Mouse (Mus musculus) embryonic facial prominence, embryonic 10.5 days (tissue): ENCODE measurements around the gene Fnbp1. TPM values are rescaled to one million over a fixed set of nuclear protein-coding genes. Genes with fewer than 3 reads are reported as not detected.

ENCODE experiments used
- DNase-seq: peaks from one replicate; pipeline ENCODE4 v3.0.0-alpha.2; 2017; ENCODE audit warnings: low spot score
- H3K27ac ChIP-seq: fragments of 300-500 bp; sonication (generic); replicated peaks from 2 replicates; pipeline ENCODE4 v1.5.1; 2016; ENCODE audit warnings: mild to moderate bottlenecking
- H3K27me3 ChIP-seq: fragments of 300-500 bp; sonication (generic); replicated peaks from 2 replicates; pipeline ENCODE4 v1.6.1; 2016; ENCODE audit warnings: low read depth, mild to moderate bottlenecking; ENCODE audit not compliant: poor library complexity, severe bottlenecking
- H3K36me3 ChIP-seq: fragments of 300-500 bp; sonication (generic); replicated peaks from 2 replicates; pipeline ENCODE4 v1.6.1; 2016; ENCODE audit warnings: mild to moderate bottlenecking, moderate library complexity
- H3K4me1 ChIP-seq: fragments of 300-500 bp; sonication (generic); 2 replicates; pipeline ENCODE4 v1.6.1; 2016
- H3K4me3 ChIP-seq: fragments of 300-500 bp; sonication (generic); 2 replicates; pipeline ENCODE4 v1.5.1; 2016; ENCODE audit warnings: mild to moderate bottlenecking, moderate library complexity
- H3K9me3 ChIP-seq: fragments of 300-500 bp; sonication (generic); 2 replicates; pipeline ENCODE4 v1.6.1; 2016; ENCODE audit warnings: mild to moderate bottlenecking
- WGBS: fragments of 180-500 bp; shearing (Covaris S2); methylation state at CpG from one replicate; pipeline ENCODE4 v1.1.7; 2016; 5-methylcytosine and 5-hydroxymethylcytosine counted together
- polyA plus RNA-seq: library from polyadenylated mRNA; unstranded; fragments of >200 nt; fragmentation: Nextera tagmentation; extraction: Ambion mirVana; gene quantifications from 2 replicates; pipeline ENCODE4 v1.2.1, GENCODE M21; 2016

Fnbp1 gene
- polyA plus RNA-seq, 1 experiment from 2014 or later: 17.0 TPM

DNA sequence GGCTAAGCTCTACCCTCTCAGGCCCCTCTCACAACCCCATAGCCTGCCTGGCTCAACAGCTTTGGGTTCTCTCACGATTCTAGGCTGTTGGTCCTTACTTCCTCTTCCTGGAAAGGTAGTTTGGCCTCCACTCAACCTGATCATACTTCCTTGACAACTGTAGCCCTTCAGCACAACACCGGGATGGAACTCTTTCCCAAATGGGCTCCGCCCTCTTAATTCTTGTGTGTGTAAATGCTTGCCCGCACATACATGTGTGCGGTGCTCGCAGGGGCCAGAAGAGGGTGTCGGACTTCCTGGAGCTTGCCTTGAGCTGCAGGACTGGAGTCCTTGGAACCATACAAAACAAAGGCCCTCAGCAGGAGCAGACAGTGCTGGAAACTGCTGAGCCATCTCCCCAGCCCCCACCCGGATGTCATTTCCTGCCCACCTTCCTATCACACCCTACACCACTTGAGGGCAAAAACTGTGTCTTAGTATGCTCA, 11.0 kb downstream of the Fnbp1 start:
- Histone ChIP-seq H3K27me3 (no peaks in the 10 kb centered on the region), H3K4me3 (no peak overlapping the region), H3K36me3 (no peaks in the 10 kb centered on the region), H3K4me1 (peaks cover 47% of the 10 kb centered on the region), H3K27ac (peak overlapping the region; percentile 48), H3K9me3 (no peaks in the 10 kb centered on the region)
- 70% methylated on average over 8 of the region's 8 CpGs for WGBS
- DNase-seq: peak; percentile 21

DNA sequence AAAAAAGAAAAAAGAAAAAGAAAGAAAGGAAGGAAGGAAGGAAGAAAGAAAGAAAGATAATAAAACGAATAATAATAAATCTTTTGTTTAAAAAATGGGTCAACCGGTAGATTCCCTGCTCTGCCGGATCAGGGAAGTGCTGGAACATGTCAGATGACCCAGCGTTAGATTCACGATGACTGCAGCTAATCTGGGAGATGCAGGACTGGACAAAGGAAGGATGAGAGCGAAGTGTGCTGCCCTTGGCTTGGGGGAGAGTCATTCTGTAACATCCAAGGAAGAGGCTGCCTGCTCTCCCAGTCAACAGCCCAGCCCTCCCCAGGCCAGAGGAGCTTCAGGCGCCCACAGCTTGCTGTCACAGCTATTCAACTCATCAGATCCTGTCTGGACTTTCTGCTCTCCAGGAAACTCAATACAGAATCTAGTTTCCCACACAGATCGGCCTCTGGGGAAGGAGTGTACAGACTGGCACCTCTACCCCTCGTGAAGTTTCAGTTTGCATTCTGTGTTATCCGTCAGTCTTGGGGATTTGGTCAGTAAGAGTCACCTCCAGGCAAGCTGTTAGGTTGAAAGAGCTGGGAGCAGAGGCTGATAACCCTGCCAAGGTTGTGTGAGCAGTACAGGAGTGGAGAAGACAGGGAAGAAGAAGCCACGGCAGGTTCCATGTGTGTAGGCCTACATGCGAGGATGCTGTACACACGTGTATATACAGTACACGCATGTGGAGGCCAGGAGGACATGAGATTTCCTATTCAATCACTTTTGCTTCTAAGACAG, 11.9 kb downstream of the Fnbp1 start:
- H3K4me3 ChIP-seq: no peak overlapping the region

DNA sequence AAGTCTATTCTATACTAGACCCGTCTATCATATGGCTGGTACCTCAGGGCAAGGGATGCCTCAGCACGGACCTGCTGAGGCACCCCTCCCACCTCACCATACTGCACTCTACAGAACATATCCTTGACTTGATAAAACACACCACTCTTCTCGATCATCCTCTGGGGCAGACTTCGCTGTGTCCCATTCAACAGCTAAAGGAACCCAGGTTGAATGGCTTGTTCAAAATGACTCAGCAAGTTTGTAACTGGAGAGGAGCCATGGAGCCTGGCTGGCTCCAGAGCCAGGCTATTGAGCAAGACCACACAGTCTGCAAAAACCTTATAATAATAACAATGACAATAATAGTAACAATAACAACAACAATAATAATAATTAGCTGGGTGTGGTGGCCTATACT, 13.9 kb downstream of the Fnbp1 start:
- no peaks in the 10 kb centered on the region for H3K9me3 ChIP-seq
- H3K27ac ChIP-seq: no peak overlapping the region
- H3K27me3 ChIP-seq: no peaks in the 10 kb centered on the region
- H3K4me3 ChIP-seq: no peak overlapping the region
- DNase-seq: no peak
- 75% methylated on average over 4 of the region's 4 CpGs for WGBS
- peaks cover 44% of the 10 kb centered on the region for H3K4me1 ChIP-seq
- H3K36me3 ChIP-seq: 0 out of 2 replicates have a peak, but pooled peaks cover 3% of the 10 kb centered on the region

More for the DNA sequence above, 11.9 kb downstream of the Fnbp1 start:
- 87% methylated on average over 14 of the region's 14 CpGs for WGBS
- H3K27ac ChIP-seq: peak overlapping the region; percentile 48
- no peaks in the 10 kb centered on the region for H3K9me3 ChIP-seq
- H3K36me3 ChIP-seq: no peaks in the 10 kb centered on the region
- no peaks in the 10 kb centered on the region for H3K27me3 ChIP-seq
- DNase-seq: no peak
- peaks cover 38% of the 10 kb centered on the region for H3K4me1 ChIP-seq

DNA sequence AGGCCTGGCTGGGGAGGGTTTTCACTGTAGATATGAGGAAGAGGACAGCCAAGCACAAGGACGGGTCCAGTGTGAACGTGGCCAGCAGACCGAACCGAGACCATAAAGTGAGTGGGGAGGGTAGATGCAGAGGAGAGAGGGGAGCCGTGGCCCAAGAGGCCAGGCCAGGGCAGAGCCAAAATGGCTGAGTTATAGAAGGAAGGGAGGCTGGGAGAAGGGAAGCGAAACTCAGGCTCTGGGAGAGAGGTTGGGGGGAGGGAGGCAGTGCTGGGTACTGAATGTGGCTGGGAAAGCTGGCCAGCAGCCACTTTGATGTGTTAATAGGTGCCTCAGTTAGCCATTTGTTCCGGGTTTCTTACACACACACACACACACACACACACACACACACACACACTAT, 14.6 kb downstream of the Fnbp1 start:
- DNase-seq: no peak
- Histone ChIP-seq H3K27me3 (no peaks in the 10 kb centered on the region), H3K4me1 (peaks cover 37% of the 10 kb centered on the region), H3K27ac (no peak overlapping the region), H3K9me3 (no peaks in the 10 kb centered on the region), H3K36me3 (0 out of 2 replicates have a peak, but pooled peaks cover 3% of the 10 kb centered on the region), H3K4me3 (no peak overlapping the region)
- WGBS: 76% methylated on average over 7 of the region's 7 CpGs

DNA sequence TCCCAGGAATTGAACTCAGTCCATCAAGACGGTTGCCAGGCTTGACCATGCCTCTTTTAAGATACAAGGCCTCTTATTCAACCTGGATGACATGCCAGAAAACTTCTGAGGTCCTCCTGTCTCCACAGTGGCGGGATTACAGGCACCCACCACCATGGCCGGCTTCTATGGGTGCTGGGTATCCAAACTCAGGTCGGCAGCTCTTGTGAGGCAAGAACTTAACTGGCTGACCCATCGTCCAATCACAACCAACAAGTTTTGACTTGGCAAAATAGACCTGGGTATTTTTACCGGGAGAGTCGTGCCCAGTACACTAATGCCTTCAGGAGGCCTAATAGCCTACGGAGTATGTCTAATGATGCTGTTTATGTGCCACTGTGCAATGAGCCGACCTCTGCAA, 15.8 kb downstream of the Fnbp1 start:
- H3K4me3 ChIP-seq: no peak overlapping the region
- WGBS: 93% methylated on average over 9 of the region's 9 CpGs
- H3K9me3 ChIP-seq: no peaks in the 10 kb centered on the region
- no peak for DNase-seq
- H3K27ac ChIP-seq: no peak overlapping the region
- peaks cover 37% of the 10 kb centered on the region for H3K4me1 ChIP-seq
- 0 out of 2 replicates have a peak, but pooled peaks cover 3% of the 10 kb centered on the region for H3K36me3 ChIP-seq
- no peaks in the 10 kb centered on the region for H3K27me3 ChIP-seq

DNA sequence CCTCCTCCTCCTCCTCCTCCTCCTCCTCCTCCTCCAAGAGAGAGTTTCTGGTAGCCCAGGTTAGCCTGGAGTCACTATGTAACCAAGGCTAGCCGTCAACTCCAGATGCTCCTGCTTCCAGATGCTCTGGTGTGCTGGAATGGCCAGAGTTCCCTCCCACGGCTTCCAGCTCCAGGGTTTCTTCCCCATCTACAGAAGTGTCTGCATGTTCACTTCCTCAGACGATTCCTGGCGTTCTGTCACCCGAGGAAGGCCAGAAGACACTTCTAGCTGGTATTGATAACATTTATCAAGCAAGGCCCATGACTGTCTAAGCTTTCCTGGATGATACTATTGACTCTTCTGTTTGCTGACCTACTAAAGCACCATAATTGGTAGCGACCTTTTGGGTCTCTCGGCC, 16.7 kb downstream of the Fnbp1 start:
- no peaks in the 10 kb centered on the region for H3K27me3 ChIP-seq
- H3K9me3 ChIP-seq: no peaks in the 10 kb centered on the region
- no peak overlapping the region for H3K4me3 ChIP-seq
- no peak for DNase-seq
- no peak overlapping the region for H3K27ac ChIP-seq
- peaks cover 31% of the 10 kb centered on the region for H3K4me1 ChIP-seq
- H3K36me3 ChIP-seq: 0 out of 2 replicates have a peak, but pooled peaks cover 3% of the 10 kb centered on the region
- whole genome bisulfite sequencing: 85% methylated on average over 7 of the region's 7 CpGs

DNA sequence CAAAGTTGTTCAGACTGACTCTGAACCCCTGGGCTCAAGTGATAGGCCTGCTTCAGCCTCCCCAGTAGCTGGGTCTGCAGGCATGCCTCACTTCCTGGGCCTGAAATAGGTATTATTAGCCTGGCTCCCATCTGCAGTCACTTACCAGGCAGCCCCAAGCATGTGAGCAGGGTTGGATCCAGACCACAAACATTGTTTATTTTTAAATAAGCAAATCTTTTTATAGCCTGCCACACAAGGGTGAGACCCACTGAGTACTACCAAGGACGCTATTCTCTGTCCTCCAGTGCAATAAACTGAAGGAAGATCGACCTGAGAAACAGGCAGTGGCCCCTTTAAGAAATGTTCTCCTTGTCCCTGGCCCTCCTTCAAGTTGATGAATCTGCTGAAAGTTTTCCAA, 17.1 kb downstream of the Fnbp1 start:
- Histone ChIP-seq H3K4me1 (peaks cover 29% of the 10 kb centered on the region), H3K36me3 (0 out of 2 replicates have a peak, but pooled peaks cover 3% of the 10 kb centered on the region), H3K27ac (no peak overlapping the region), H3K27me3 (no peaks in the 10 kb centered on the region), H3K9me3 (no peaks in the 10 kb centered on the region), H3K4me3 (no peak overlapping the region)
- no peak for DNase-seq
- WGBS: 83% methylated on average over 2 of the region's 2 CpGs

DNA sequence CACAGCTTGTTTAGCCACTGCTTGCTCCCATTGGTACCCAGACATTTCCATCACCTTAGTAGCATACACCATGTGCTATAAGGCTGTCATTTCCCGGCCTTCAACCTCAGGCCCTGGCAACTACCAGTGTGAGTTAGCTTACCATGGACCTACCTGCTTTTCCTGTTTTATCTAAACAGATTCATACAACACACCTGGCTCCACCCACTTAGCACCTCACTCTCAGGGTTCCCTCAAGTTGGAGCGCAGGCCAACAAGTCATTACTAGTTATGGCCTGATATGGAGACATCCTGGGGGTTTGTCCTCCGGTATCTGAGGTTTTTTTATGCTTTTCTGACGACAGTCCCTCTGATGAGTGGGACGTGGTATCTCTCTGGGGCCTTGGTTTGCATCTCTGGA, 18.3 kb downstream of the Fnbp1 start:
- Histone ChIP-seq H3K27me3 (no peaks in the 10 kb centered on the region), H3K4me3 (no peak overlapping the region), H3K9me3 (no peaks in the 10 kb centered on the region), H3K36me3 (0 out of 2 replicates have a peak, but pooled peaks cover 3% of the 10 kb centered on the region), H3K27ac (no peak overlapping the region), H3K4me1 (peaks cover 30% of the 10 kb centered on the region)
- DNase-seq: no peak
- WGBS: 87% methylated on average over 5 of the region's 5 CpGs

DNA sequence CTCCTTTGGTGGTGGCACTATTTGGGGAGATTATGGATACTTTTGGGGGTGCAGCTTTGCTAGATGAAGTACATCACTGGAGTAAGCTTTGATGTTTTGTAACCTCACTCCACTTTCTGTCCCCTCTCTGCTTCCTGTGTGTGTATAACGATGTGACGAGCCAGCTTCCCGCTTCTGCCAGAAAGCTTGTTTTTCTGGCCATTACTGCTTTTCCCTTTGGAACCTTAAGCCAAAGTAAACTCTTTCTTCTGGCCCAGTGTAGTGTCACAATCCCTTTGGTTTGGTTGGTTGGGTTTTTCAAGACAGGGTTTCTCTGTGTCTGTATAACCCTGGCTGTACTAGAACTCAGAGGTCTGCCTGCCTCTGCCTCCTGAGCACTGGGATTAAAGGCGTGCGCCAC, 19.0 kb downstream of the Fnbp1 start:
- no peak overlapping the region for H3K4me3 ChIP-seq
- no peaks in the 10 kb centered on the region for H3K27me3 ChIP-seq
- no peaks in the 10 kb centered on the region for H3K9me3 ChIP-seq
- H3K27ac ChIP-seq: no peak overlapping the region
- H3K36me3 ChIP-seq: 0 out of 2 replicates have a peak, but pooled peaks cover 3% of the 10 kb centered on the region
- WGBS: 95% methylated on average over 5 of the region's 5 CpGs
- peaks cover 28% of the 10 kb centered on the region for H3K4me1 ChIP-seq
- no peak for DNase-seq

DNA sequence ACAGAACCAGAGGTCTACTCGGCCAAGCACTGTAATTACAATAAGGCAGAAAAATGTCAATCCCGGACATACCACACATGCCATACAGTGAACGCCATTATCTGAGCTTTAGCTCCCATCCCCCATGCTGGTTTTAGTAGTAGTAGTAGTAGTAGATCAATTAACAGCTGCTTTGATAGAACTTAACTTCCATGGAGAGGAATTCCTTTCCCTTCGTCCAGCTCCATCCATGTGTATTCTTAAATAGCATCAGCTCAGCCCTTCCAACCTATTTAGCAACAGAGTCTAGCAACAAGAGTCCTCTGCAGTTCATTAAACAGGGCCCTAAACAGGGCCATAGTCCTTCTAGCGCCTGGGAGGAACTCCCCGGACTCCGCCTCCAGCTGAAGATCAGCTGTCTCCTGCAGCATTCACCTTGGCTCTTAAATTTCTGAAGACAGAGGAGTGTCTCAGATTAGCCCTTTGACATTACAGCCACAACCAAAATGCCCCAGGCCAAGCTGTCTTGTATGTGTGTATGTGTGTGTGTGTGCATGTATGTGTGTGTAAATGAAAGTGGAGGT, 20.6 kb downstream of the Fnbp1 start:
- no peak for DNase-seq
- Histone ChIP-seq H3K36me3 (0 out of 2 replicates have a peak, but pooled peaks cover 12% of the 10 kb centered on the region), H3K4me3 (no peak overlapping the region), H3K9me3 (no peaks in the 10 kb centered on the region), H3K27me3 (no peaks in the 10 kb centered on the region), H3K4me1 (peaks cover 24% of the 10 kb centered on the region), H3K27ac (no peak overlapping the region)
- 76% methylated on average over 7 of the region's 7 CpGs for WGBS

DNA sequence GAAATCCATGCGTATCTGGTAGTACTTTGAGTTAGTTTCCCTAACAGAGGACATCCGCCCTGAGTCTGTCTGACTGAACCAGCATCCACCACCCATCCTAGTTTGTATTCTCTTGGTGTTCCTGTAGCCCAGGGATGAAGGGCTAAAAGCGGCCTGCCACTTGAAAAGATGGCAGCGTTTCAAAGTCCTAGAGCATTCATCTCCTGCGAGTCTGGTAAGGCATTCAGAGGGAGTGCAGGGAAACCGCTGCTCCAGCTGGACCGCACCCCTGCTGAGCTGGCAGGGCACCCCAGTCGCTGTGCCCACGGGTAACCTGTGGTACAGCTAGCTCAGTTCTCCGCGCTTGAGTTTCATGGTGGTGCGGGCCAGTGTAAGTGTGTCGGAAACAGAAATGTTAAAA, 22.0 kb downstream of the Fnbp1 start:
- Histone ChIP-seq H3K9me3 (no peaks in the 10 kb centered on the region), H3K36me3 (0 out of 2 replicates have a peak, but pooled peaks cover 12% of the 10 kb centered on the region), H3K4me1 (peaks cover 36% of the 10 kb centered on the region), H3K27ac (no peak overlapping the region), H3K27me3 (no peaks in the 10 kb centered on the region), H3K4me3 (no peak overlapping the region)
- no peak for DNase-seq
- WGBS: 78% methylated on average over 13 of the region's 13 CpGs

DNA sequence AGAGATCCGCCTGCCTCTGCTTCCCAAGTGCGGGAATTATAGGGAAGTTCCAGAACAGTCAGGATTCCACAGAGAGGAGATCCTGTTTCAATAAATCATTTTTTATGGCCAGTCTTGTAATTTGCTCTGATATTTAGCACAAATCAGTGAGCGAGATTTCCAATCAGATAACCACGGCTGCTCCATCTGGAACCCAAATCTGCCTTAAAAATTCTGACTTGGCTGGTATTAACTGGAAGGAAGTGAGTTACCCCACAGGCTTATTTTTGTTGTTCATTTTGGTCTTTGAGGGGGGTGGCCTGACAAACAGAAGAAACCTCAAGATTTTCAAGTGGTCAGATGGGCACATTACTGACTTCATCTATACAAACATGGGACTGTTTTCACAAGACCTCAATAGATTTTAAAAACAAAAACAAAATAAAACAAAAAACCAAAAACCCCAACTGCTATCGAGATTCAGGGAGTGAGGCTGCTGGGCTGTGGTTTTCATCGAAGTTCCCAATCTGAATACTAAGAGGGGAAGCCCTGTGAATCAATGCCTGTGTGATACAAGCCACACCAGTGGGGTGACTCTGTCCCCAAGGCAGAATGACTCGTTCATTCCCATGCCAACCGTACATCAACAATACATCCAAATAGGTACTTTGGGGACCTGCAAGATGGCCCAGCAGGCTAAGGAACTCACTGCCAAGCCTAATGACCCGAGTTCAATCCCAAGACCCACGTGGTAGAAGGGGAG, 23.0 kb downstream of the Fnbp1 start:
- H3K4me3 ChIP-seq: no peak overlapping the region
- H3K27ac ChIP-seq: no peak overlapping the region
- H3K36me3 ChIP-seq: peaks cover 12% of the 10 kb centered on the region; the same call in 1 of the 2 replicates
- no peaks in the 10 kb centered on the region for H3K27me3 ChIP-seq
- peaks cover 29% of the 10 kb centered on the region for H3K4me1 ChIP-seq
- WGBS: 92% methylated on average over 10 of the region's 10 CpGs
- H3K9me3 ChIP-seq: peaks cover 5% of the 10 kb centered on the region; the same call in 1 of the 2 replicates
- DNase-seq: no peak
